In genomic region chr12:110498283-110499224, GRCm38 (mm10) we compare ENCODE assay signal across 8 mouse cellular contexts. TPM values are rescaled to one million over a fixed set of nuclear protein-coding genes. Genes with fewer than 3 reads are reported as not detected.
A peak's percentile ranks its signal among the peaks of the same experiment; 100 is the strongest.
DNase-seq lines count a peak whose midpoint lies in the region; ATAC-seq and TF ChIP-seq lines count a peak whose summit lies in the region.

No protein-coding gene starts in this region.

- H3K9ac ChIP-seq in heart, embryonic 15.5 days: no peak overlapping the region
- peak overlapping the region; percentile 43 for H3K9ac ChIP-seq in ES-Bruce4 (ENCODE audit: low read depth, poor library complexity, severe bottlenecking)
- no peak overlapping the region for H3K9ac ChIP-seq in liver, adult 2 months (ENCODE audit: low read depth, low read length)

- DNase-seq in heart, adult 8-10 months (ENCODE audit: low spot score): no peak
- DNase-seq in cerebellum, postnatal 36 days: peak; percentile 81 to 86
- no peak for DNase-seq in liver, adult 2 months (ENCODE audit: extremely low read depth, low read depth, low spot score)
- no peak for DNase-seq in right cerebral cortex, postnatal 25 days
- DNase-seq in thymus, postnatal 0 days (ENCODE audit: low spot score): no peak
- DNase-seq in urinary bladder, adult 2 months (ENCODE audit: low spot score): no peak

- no peaks in the 10 kb centered on the region for H3K27me3 ChIP-seq in heart, embryonic 15.5 days
- no peaks in the 10 kb centered on the region for H3K27me3 ChIP-seq in ES-Bruce4 (ENCODE audit: control insufficient read depth, insufficient read depth, low read length, poor library complexity, severe bottlenecking)
- H3K27me3 ChIP-seq in liver, adult 2 months (ENCODE audit: control insufficient read depth, insufficient read depth, low read length): no peaks in the 10 kb centered on the region

- H3K27ac ChIP-seq in heart, embryonic 15.5 days: peak overlapping the region; percentile 73
- peak overlapping the region; percentile 96 for H3K27ac ChIP-seq in ES-Bruce4 (ENCODE audit: insufficient read depth, low read length)
- peak overlapping the region; percentile 22 for H3K27ac ChIP-seq in liver, adult 2 months (replicated peaks; ENCODE audit: insufficient read depth, low read depth, low read length)

- ATAC-seq in heart, embryonic 15.5 days (replicated peaks; ENCODE audit: insufficient number of reproducible peaks, insufficient read depth, low FRiP score, low read depth): no peak

- H3K36me3 ChIP-seq in heart, embryonic 15.5 days: no peaks in the 10 kb centered on the region
- no peaks in the 10 kb centered on the region for H3K36me3 ChIP-seq in ES-Bruce4 (ENCODE audit: control insufficient read depth, insufficient read depth, low read length, poor library complexity, severe bottlenecking)
- H3K36me3 ChIP-seq in liver, adult 2 months (ENCODE audit: control insufficient read depth, insufficient read depth, low read length): no peaks in the 10 kb centered on the region

- 69% methylated on average over 22 of the region's 22 CpGs for WGBS in heart, embryonic 15.5 days
- 72% methylated on average over 22 of the region's 22 CpGs for WGBS in liver, adult 2 months

- no peak for TF ChIP-seq EP300 in ES-Bruce4 (IDR thresholded peaks at IDR 0.05; ENCODE audit: insufficient read depth, low read depth, low read length)

- H3K79me2 ChIP-seq in liver, adult 2 months (ENCODE audit: control insufficient read depth, insufficient read depth, low read length): peaks cover 72% of the 10 kb centered on the region

- no peak for TF ChIP-seq CTCF in ES-Bruce4 (IDR thresholded peaks at IDR 0.05; ENCODE audit: low read depth, low read length)
- no peak for TF ChIP-seq CTCF in liver, adult 2 months (IDR thresholded peaks at IDR 0.05; ENCODE audit: low read depth, low read length)

- H3K4me3 ChIP-seq in heart, embryonic 15.5 days: no peak overlapping the region
- peak overlapping the region; percentile 56 for H3K4me3 ChIP-seq in ES-Bruce4 (ENCODE audit: low read depth, low read length)
- H3K4me3 ChIP-seq in liver, adult 2 months (ENCODE audit: insufficient read depth, low read depth, low read length): no peak overlapping the region

- no peaks in the 10 kb centered on the region for H3K9me3 ChIP-seq in heart, embryonic 15.5 days (replicated peaks)
- H3K9me3 ChIP-seq in ES-Bruce4 (replicated peaks; ENCODE audit: control insufficient read depth, insufficient read depth, low read length, poor library complexity, severe bottlenecking): no peaks in the 10 kb centered on the region

- peaks cover 72% of the 10 kb centered on the region for H3K4me1 ChIP-seq in heart, embryonic 15.5 days (replicated peaks)
- H3K4me1 ChIP-seq in ES-Bruce4 (ENCODE audit: control insufficient read depth, insufficient read depth, low read length): peaks cover 20% of the 10 kb centered on the region
- peaks cover 15% of the 10 kb centered on the region; the same call in 1 of the 2 replicates for H3K4me1 ChIP-seq in liver, adult 2 months (ENCODE audit: control insufficient read depth, insufficient read depth, low read length)

- TF ChIP-seq POLR2A in ES-Bruce4 (IDR thresholded peaks at IDR 0.05; ENCODE audit: insufficient read depth, low read length): no peak
- TF ChIP-seq POLR2A in liver, adult 2 months (IDR thresholded peaks at IDR 0.05; ENCODE audit: extremely low read depth, insufficient read depth, low read length): no peak

- H3K4me2 ChIP-seq in heart, embryonic 15.5 days: peak overlapping the region; percentile 34

RNA-seq across cellular contexts. Expression of gene Ppp2r5c, which starts 51.6 kb away (rescaled TPM):
- 117 and 124 TPM in 2 replicates for polyA plus RNA-seq in heart, embryonic 15.5 days (2015; fragmentation: Nextera tagmentation; extraction: Ambion mirVana)
- 10 to 100 TPM; 88.9 to 96.8 (median 93.6) TPM for total RNA-seq in heart, adult 8-10 months (2022)
- polyA plus RNA-seq in ES-Bruce4 (2011; ENCODE audit: insufficient read depth, insufficient read length, low read depth, missing spikeins): 223 and 224 TPM in 2 replicates
- total RNA-seq in liver, adult 2 months (2014; rRNA removed): 28.3 and 29.4 TPM in 2 replicates
- polyA plus RNA-seq in liver, adult 2 months (2012; rRNA removed): 12.5 and 15.2 TPM in 2 replicates
- polyA plus RNA-seq in thymus, postnatal 0 days (2015; fragmentation: Nextera tagmentation; extraction: Ambion mirVana): 309 and 319 TPM in 2 replicates
- polyA plus RNA-seq in urinary bladder, adult 2 months (2012; rRNA removed): 65.3 and 78.7 TPM in 2 replicates

Comparison
In these comparisons a context has a peak if more than half of its experiments do, and no peak if none do; other contexts are left out.
1. H3K27ac ChIP-seq: peak in every context shown above with its lines; median percentile 96 in ES-Bruce4; 73 in heart, embryonic 15.5 days; 22 in liver, adult 2 months.
2. DNase-seq: peak in cerebellum, postnatal 36 days (2 of 2); none in heart, adult 8-10 months (single experiment), liver, adult 2 months (single experiment), right cerebral cortex, postnatal 25 days (single experiment), thymus, postnatal 0 days (single experiment) and urinary bladder, adult 2 months (single experiment).